Mouse (Mus musculus): ENCODE measurements around the gene Birc3. TPM values are rescaled to one million over a fixed set of nuclear protein-coding genes. Genes with fewer than 3 reads are reported as not detected.
A peak's percentile ranks its signal among the peaks of the same experiment; 100 is the strongest.

The Birc3 gene
- total and polyA plus RNA-seq, 3 experiments: 11.6 to 26.5 TPM; not detected in 1

- TF ChIP-seq SIN3A (IDR thresholded peaks at IDR 0.05; ENCODE audit: low read length) (no peak), RAD21 (IDR thresholded peaks at IDR 0.05; ENCODE audit: low read depth, low read length) (no peak), E2F4 (IDR thresholded peaks at IDR 0.05; ENCODE audit: borderline replicate concordance, low read depth, low read length) (no peak), CHD1 (IDR thresholded peaks at IDR 0.05; ENCODE audit: low read depth, low read length) (no peak), HCFC1 (IDR thresholded peaks at IDR 0.05; ENCODE audit: low read depth, low read length) (no peak), POLR2AphosphoS2 (IDR thresholded peaks at IDR 0.05; ENCODE audit: low read length) (no peak), MEF2A (IDR thresholded peaks at IDR 0.05; ENCODE audit: extremely low read depth, insufficient replicate concordance, low read depth, low read length, poor library complexity, severe bottlenecking) (no peak), ZMIZ1 (IDR thresholded peaks at IDR 0.05; ENCODE audit: low read depth, low read length) (no peak), MAX (IDR thresholded peaks at IDR 0.05; ENCODE audit: low read length) (no peak), SMC3 (IDR thresholded peaks at IDR 0.05; ENCODE audit: low read depth, low read length) (no peak)
- no peaks in the 10 kb centered on the region for H3K79me2 ChIP-seq (ENCODE audit: control insufficient read depth, insufficient read depth, low read length, poor library complexity)
- H3K4me1 ChIP-seq (ENCODE audit: control insufficient read depth in 1 of 2, insufficient read depth in 2 of 2, low read length in 2 of 2): no peaks in the 10 kb centered on the region
- no peak overlapping the region for H3K9ac ChIP-seq (ENCODE audit: control insufficient read depth, low read depth, low read length, poor library complexity, severe bottlenecking)
- peaks cover 2 to 4% of the 10 kb centered on the region in 2 experiments; a peak in 3 of 4 replicates for H3K27me3 ChIP-seq (ENCODE audit: control insufficient read depth in 1 of 2, insufficient read depth in 2 of 2, low read length in 2 of 2)
- no peak for DNase-seq (ENCODE audit: low read depth, low spot score)
- H3K9me3 ChIP-seq (replicated peaks; ENCODE audit: insufficient read depth, low read length): no peaks in the 10 kb centered on the region
- no peaks in the 10 kb centered on the region for H3K36me3 ChIP-seq (ENCODE audit: control insufficient read depth in 1 of 2, insufficient read depth in 2 of 2, low read length in 2 of 2)
- no peak overlapping the region for H3K4me3 ChIP-seq (ENCODE audit: control insufficient read depth in 1 of 2, insufficient read depth in 1 of 2, low read depth in 2 of 2, low read length in 2 of 2)
- H3K27ac ChIP-seq (ENCODE audit: control insufficient read depth, low read depth, low read length): no peak overlapping the region
These were observed 28.0 kb upstream of the Birc3 start for GRCm38 (mm10) chr9:7900965-7901364.

GRCm38 (mm10) chr9:7897502-7897901 lies 24.5 kb upstream of the Birc3 start:
- peaks cover 2 to 4% of the 10 kb centered on the region in 2 experiments for H3K27me3 ChIP-seq (ENCODE audit: control insufficient read depth in 1 of 2, insufficient read depth in 2 of 2, low read length in 2 of 2)
- H3K9ac ChIP-seq (ENCODE audit: control insufficient read depth, low read depth, low read length, poor library complexity, severe bottlenecking): no peak overlapping the region
- no peak overlapping the region for H3K4me3 ChIP-seq (ENCODE audit: control insufficient read depth in 1 of 2, insufficient read depth in 1 of 2, low read depth in 2 of 2, low read length in 2 of 2)
- H3K27ac ChIP-seq (ENCODE audit: control insufficient read depth, low read depth, low read length): no peak overlapping the region
- no peaks in the 10 kb centered on the region for H3K9me3 ChIP-seq (replicated peaks; ENCODE audit: insufficient read depth, low read length)
- no peaks in the 10 kb centered on the region for H3K4me1 ChIP-seq (ENCODE audit: control insufficient read depth in 1 of 2, insufficient read depth in 2 of 2, low read length in 2 of 2)
- DNase-seq (ENCODE audit: low read depth, low spot score): peak; percentile 84
- H3K36me3 ChIP-seq (ENCODE audit: control insufficient read depth in 1 of 2, insufficient read depth in 2 of 2, low read length in 2 of 2): no peaks in the 10 kb centered on the region
- no peaks in the 10 kb centered on the region for H3K79me2 ChIP-seq (ENCODE audit: control insufficient read depth, insufficient read depth, low read length, poor library complexity)
- no peak for TF ChIP-seq TBP (IDR thresholded peaks at IDR 0.05; ENCODE audit: low read depth, low read length)
- no peak for TF ChIP-seq POLR2AphosphoS5 (IDR thresholded peaks at IDR 0.05; ENCODE audit: borderline replicate concordance, low read depth, low read length)
- peak; percentile 99 for TF ChIP-seq ZC3H11A (IDR thresholded peaks at IDR 0.05; ENCODE audit: low read depth, low read length)
- TF ChIP-seq ZKSCAN1 (IDR thresholded peaks at IDR 0.05; ENCODE audit: low read depth, low read length): no peak
- TF ChIP-seq ZNF384 (IDR thresholded peaks at IDR 0.05; ENCODE audit: low read depth, low read length): no peak
- no peak for TF ChIP-seq MAFK (IDR thresholded peaks at IDR 0.05; ENCODE audit: borderline replicate concordance, low read depth, low read length)
- no peak for TF ChIP-seq HCFC1 (IDR thresholded peaks at IDR 0.05; ENCODE audit: low read depth, low read length)
- TF ChIP-seq TAL1 (IDR thresholded peaks at IDR 0.05; ENCODE audit: low read length): no peak
- no peak for TF ChIP-seq CHD2 (IDR thresholded peaks at IDR 0.05; ENCODE audit: low read length)
- no peak for TF ChIP-seq BHLHE40 (IDR thresholded peaks at IDR 0.05; ENCODE audit: borderline replicate concordance, low read depth, low read length)
- TF ChIP-seq UBTF (IDR thresholded peaks at IDR 0.05; ENCODE audit: borderline replicate concordance, insufficient read depth, low read depth, low read length): no peak
- no peak for TF ChIP-seq MAZ (IDR thresholded peaks at IDR 0.05; ENCODE audit: low read depth, low read length)
- TF ChIP-seq SIN3A (IDR thresholded peaks at IDR 0.05; ENCODE audit: low read length): no peak
- TF ChIP-seq KAT2A (conservative IDR thresholded peaks at IDR 0.05; ENCODE audit: low read depth, low read length): no peak
- TF ChIP-seq CTCF (IDR thresholded peaks at IDR 0.05 in 2 of 3, conservative IDR thresholded peaks at IDR 0.05 in 1 of 3; ENCODE audit: control insufficient read depth in 1 of 3, insufficient read depth in 1 of 3, low read depth in 2 of 3, low read length in 3 of 3, poor library complexity in 1 of 3, severe bottlenecking in 1 of 3): peak in 2 of 3 experiments; percentile 97 to 99
- TF ChIP-seq ELF1 (IDR thresholded peaks at IDR 0.05; ENCODE audit: low read depth, low read length): no peak
- TF ChIP-seq USF1 (IDR thresholded peaks at IDR 0.05; ENCODE audit: low read depth, low read length): no peak
- TF ChIP-seq ZMIZ1 (IDR thresholded peaks at IDR 0.05; ENCODE audit: low read depth, low read length): no peak
- no peak for TF ChIP-seq MEF2A (IDR thresholded peaks at IDR 0.05; ENCODE audit: extremely low read depth, insufficient replicate concordance, low read depth, low read length, poor library complexity, severe bottlenecking)
- TF ChIP-seq CHD1 (IDR thresholded peaks at IDR 0.05; ENCODE audit: low read depth, low read length): no peak
- TF ChIP-seq SMC3 (IDR thresholded peaks at IDR 0.05; ENCODE audit: low read depth, low read length): peak; percentile 100
- no peak for TF ChIP-seq MAX (IDR thresholded peaks at IDR 0.05; ENCODE audit: low read length)
- no peak for TF ChIP-seq ETS1 (IDR thresholded peaks at IDR 0.05; ENCODE audit: low read depth, low read length)
- no peak for TF ChIP-seq USF2 (IDR thresholded peaks at IDR 0.05; ENCODE audit: borderline replicate concordance in 1 of 2, insufficient read depth in 1 of 2, low read depth in 1 of 2, low read length in 2 of 2)
- TF ChIP-seq RAD21 (IDR thresholded peaks at IDR 0.05; ENCODE audit: low read depth, low read length): no peak; the same call in none of the 2 replicates
- TF ChIP-seq MYB (IDR thresholded peaks at IDR 0.05; ENCODE audit: low read depth, low read length): no peak
- TF ChIP-seq RCOR1 (IDR thresholded peaks at IDR 0.05; ENCODE audit: low read depth, low read length): 0 out of 2 replicates have a peak, but pooled peaks have one; percentile 17
- no peak for TF ChIP-seq POLR2AphosphoS2 (IDR thresholded peaks at IDR 0.05; ENCODE audit: low read length)
- TF ChIP-seq NELFE (IDR thresholded peaks at IDR 0.05; ENCODE audit: low read depth, low read length): no peak
